Mouse (Mus musculus): ENCODE measurements around the gene Sugp2.

Sugp2 gene

DNA sequence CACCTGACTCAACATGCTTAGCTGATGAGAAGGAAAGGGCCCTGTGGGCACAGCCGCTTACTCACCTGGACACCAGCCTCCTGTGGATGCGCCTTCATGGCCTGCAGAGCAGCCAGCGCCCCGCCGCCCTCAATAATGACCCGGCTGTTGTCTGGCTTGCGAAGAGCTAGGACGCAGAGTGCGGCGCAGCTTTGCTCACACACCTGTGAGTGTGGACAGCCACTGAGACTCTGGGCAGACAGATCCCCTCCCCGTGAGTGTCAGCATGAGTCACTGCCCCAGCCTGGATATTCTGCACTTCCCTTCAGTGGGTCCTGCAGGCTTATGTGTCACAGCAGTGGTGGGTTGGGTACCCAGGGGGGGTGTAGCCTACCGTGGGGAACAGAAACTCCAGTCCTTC, 12.0 kb upstream of the Sugp2 start:
- no peak for DNase-seq

- DNase-seq: peak; percentile 81
Observed at GRCm38 (mm10) chr8:70223341-70223740, 10.7 kb upstream of the Sugp2 start.

GRCm38 (mm10) chr8:70227997-70228396, 6.0 kb upstream of the Sugp2 start:
- DNase-seq: no peak

- no peak for DNase-seq
Observed at GRCm38 (mm10) chr8:70230837-70231236, 3.2 kb upstream of the Sugp2 start.

- DNase-seq: no peak
Observed at GRCm38 (mm10) chr8:70233606-70234005, 420 bp upstream of the Sugp2 start.

DNA sequence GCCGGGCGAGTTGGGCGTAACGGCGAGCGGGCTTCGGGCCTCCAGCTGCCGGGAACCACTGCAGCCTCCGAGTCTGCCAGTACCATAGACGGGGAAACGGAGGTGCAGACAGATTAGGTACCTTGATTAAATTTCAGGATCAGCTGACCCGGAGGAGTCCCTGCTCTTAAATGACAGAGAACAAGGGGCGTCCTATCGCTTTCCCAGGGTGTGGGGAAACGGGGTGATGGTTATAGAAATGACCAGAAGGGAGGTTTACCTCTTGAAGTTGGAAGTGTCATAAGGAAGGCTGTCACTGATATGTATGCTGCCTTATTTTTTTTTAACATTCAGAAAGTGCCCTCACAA, 729 bp downstream of the Sugp2 start:
- DNase-seq: no peak

DNA sequence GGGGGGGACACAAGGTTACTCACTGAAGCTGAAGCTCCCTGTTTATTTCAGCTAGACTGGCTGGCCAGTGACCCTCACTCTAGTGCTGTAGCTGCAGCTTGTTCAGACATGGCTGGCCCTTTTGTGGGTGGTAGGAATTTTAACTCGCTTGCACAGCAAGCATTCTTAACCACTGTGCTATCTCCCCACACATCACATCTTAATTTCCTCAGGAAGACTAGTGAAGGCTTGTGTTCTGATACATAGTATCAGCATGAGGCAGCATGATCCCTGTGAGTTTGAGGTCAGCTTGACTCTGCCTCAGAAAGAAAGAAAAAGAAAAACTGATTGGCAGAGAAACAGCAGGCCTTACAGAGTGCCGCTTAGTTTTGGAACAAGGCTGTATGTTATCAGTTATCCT, 3.8 kb downstream of the Sugp2 start:
- DNase-seq: no peak

- DNase-seq: no peak
Observed at GRCm38 (mm10) chr8:70240642-70241041, 6.6 kb downstream of the Sugp2 start.

DNA sequence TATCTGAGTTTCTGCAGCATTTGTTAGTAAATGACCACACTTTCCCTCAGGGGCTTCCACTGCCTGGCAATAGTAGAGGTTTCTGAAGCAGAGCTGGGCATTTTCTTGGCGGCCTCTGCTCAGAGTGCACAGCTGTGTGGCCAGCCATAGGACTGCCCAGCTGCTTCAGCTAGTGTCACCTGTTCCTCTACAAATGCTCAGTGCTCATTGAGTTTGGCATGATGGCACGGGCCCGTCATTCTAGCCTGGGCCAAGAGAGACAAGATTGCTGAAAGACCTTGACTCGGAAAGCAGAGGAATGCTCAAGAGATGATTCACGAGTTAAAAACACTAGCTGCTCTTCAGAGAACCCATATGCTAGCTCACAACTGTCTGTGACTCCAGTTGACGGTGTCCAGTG, 12.6 kb downstream of the Sugp2 start:
- DNase-seq: no peak

GRCm38 (mm10) chr8:70247841-70248240, 13.8 kb downstream of the Sugp2 start:
- no peak for DNase-seq

DNA sequence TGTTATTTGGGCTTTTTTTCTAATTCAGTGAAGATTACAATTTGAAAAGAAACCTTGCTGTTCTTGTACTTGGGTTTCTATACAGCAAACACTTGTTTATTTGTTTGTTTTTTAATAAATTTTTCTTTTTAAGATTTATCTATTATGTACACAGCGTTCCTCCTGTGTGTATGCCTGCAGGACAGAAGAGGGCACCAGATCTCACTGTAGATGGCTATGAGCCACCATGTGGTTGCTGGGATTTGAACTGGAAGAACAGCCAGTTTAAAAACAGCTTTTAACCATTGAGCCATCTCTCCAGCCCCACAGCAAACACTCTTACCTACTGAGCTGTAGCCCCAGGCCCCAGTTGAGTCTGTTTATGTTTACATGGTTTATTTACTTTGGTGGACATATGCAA, 20.6 kb downstream of the Sugp2 start:
- DNase-seq: no peak

DNA sequence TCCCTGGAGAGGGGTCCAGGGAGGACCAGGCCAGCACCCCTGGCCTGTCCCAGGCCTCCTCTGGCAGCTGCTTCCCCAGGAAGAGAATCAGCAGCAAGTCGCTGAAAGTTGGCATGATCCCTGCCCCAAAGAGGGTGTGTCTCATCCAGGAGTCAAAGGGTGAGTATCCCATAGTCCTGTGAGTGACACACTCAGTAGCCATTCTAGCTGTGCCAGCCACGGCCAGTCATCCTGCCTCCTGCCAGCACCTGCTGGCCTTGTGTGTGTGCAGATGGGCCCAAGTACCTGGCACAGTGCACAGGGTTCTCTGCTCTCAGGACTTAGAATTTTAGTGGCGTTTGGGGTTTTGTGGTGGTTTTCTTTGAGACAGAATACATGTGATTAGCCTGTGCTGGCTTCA, 23.4 kb downstream of the Sugp2 start:
- no peak for DNase-seq

- no peak for DNase-seq
Observed at GRCm38 (mm10) chr8:70258600-70258999, 24.6 kb downstream of the Sugp2 start.

DNA sequence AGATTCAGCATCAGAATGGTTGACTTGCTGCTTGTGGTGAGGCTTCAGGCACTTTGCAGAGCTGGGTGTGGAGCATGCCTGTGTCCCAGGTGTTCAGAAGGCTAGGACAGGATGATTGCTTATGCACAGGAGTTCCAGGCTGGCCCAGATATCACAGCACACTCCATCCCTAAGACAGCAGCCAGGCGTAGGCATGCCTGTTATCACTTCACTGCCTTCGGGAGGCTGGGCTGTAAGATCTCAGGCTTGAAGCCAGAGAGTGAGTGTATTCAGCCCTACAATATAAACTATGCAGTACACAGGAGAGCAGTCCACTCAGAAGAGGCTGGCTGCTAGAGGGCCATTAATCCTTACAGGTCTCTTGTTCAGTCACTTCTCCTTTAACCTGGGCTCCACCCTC, 25.0 kb downstream of the Sugp2 start:
- DNase-seq: no peak

GRCm38 (mm10) chr8:70267674-70268073, 33.6 kb downstream of the Sugp2 start:
- no peak for DNase-seq

GRCm38 (mm10) chr8:70268311-70268710, 34.3 kb downstream of the Sugp2 start:
- no peak for DNase-seq

DNA sequence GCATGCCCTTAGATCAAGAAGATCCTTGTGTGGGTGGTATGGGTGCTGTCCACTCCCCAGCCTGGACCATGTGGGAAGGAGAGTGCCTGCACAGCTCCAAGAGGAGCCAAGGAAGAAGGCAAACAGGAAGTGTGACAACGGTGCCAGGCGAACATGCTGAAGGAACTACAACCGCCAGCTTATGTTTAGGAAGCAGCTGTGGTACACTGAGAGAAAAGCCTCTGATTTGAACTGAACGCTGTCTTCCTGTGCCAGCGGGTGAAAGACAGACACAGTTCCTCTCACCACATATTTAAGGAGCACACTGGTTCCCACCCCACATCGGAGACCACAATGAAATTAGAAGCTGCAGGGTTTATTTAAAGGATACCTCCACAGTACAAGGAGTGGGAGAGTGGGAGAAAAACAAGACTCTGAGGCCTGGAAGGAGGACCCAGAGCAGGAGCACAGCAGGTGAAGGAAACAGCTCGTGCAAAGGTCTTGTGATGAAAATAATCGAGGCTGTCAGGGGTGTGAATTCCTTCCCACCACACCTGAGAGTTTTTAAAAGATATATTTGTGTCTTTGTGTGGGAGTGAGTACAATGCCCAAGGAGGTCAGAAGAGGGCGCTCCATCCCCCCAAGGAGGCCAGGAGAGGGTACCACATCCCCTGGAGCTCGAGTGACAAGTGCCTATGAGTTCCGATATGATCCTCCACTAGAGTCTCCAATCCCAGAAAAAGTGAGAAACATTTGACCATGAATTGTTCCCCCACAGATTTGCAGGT, 35.0 kb downstream of the Sugp2 start:
- peak; percentile 59 for DNase-seq

DNA sequence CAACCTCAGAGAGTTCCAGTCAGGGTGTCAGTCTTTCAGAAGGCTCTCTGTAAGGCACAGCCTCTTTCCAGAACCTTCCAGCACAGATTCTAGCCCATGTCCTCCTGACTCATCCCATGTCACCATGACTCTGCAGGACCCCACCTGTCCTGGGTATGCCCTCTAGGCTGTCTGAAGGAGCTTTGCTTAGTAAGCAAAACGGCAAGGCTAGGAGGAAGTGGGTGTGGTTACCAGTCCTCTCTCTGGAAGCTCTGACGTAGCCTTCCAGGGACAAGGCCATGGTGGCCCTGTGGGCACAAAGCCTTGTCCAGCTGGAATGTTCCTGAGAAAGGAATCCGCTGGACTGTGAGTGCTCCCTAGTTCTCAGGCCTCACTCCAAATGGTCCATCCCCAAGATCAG, 38.9 kb downstream of the Sugp2 start:
- peak; percentile 41 for DNase-seq

GRCm38 (mm10) chr8:70274350-70274749, 40.3 kb downstream of the Sugp2 start:
- DNase-seq: no peak

- peak; percentile 56 for DNase-seq
Observed at GRCm38 (mm10) chr8:70276476-70276875, 42.5 kb downstream of the Sugp2 start.

DNA sequence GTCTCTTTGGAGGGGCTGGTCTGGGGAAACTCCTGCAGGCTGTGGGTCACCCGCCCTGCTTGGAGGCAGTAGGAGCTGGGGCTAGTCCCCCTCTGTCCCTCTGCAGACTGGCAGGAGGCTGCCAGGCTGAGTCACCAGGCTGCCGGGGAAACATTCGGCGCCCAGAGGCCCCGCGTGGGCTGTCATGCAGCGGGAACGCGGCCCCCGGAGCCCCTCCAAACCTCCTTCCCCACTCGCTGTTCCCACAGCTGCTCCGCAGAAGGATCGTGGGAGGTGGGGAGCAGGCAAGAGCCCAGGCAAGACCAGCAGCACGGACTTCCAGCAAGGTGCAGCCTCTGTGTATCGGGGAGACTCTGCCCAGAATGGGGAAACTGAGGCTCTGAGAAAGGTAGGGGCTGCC, 44.1 kb downstream of the Sugp2 start:
- no peak for DNase-seq

GRCm38 (mm10) chr8:70279266-70279665, 45.2 kb downstream of the Sugp2 start:
- DNase-seq: no peak

- no peak for DNase-seq
Observed at GRCm38 (mm10) chr8:70281001-70281400, 47.0 kb downstream of the Sugp2 start.

- DNase-seq: peak; percentile 96
Observed at GRCm38 (mm10) chr8:70282603-70283135, 48.6 kb downstream of the Sugp2 start, which contains the start of gene Homer3. Gene Homer3 (plus strand): TSS chr8:70282827.

Data from kidney, postnatal 10 days (tissue).